Mouse (Mus musculus) lung, postnatal 0 days (tissue): ENCODE measurements around the gene Pdcd7. TPM values are rescaled to one million over a fixed set of nuclear protein-coding genes. Genes with fewer than 3 reads are reported as not detected.

Experiments used
- ATAC-seq: fragments of 200-750 bp; cut with Nextera tagmentation; 2 replicates; pipeline ENCODE4 v1.8.0; 2017; ENCODE audit warnings: moderate library complexity
- DNase-seq: peaks from one replicate; pipeline ENCODE4 v3.0.0-alpha.2; 2016; ENCODE audit warnings: low spot score
- H3K27ac ChIP-seq: fragments of 300-500 bp; sonication (generic); 2 replicates; pipeline ENCODE4 v1.5.1; 2014; ENCODE audit warnings: antibody characterized with exemption, mild to moderate bottlenecking, low read length, mixed read lengths
- H3K27me3 ChIP-seq: fragments of 300-500 bp; sonication (generic); replicated peaks from 2 replicates; pipeline ENCODE4 v1.6.1; 2014; ENCODE audit warnings: low read length, mixed read lengths; ENCODE audit not compliant: insufficient read depth
- H3K36me3 ChIP-seq: fragments of 300-500 bp; sonication (generic); 2 replicates; pipeline ENCODE4 v1.6.1; 2014; ENCODE audit warnings: low read length, mixed read lengths; ENCODE audit not compliant: insufficient read depth
- H3K4me1 ChIP-seq: fragments of 300-500 bp; sonication (generic); 2 replicates; pipeline ENCODE4 v1.6.1; 2014; ENCODE audit warnings: antibody characterized with exemption, low read depth, low read length, mixed read lengths; ENCODE audit not compliant: insufficient read depth
- H3K4me2 ChIP-seq: fragments of 300-500 bp; sonication (generic); replicated peaks from 2 replicates; pipeline ENCODE4 v1.6.1; 2014; ENCODE audit warnings: low read depth, mild to moderate bottlenecking, low read length, moderate library complexity, mixed read lengths
- H3K4me3 ChIP-seq: fragments of 300-500 bp; sonication (generic); 2 replicates; pipeline ENCODE4 v1.5.1; 2014; ENCODE audit warnings: low read depth, low read length
- H3K9ac ChIP-seq: fragments of 300-500 bp; sonication (generic); replicated peaks from 2 replicates; pipeline ENCODE4 v1.6.1; 2014; ENCODE audit warnings: low read depth, mild to moderate bottlenecking
- H3K9me3 ChIP-seq: fragments of 300-500 bp; sonication (generic); 2 replicates; pipeline ENCODE4 v1.6.1; 2016; ENCODE audit warnings: low read length, mixed read lengths
- CTCF ChIP-seq: IDR thresholded peaks from 2 replicates; pipeline ENCODE4 v1.5.1; 2016; ENCODE audit warnings: antibody characterized with exemption, mild to moderate bottlenecking
- EP300 ChIP-seq: IDR thresholded peaks from 2 replicates; pipeline ENCODE4 v1.6.1; 2016; ENCODE audit warnings: antibody characterized with exemption, mild to moderate bottlenecking, control low read depth
- WGBS: fragments of 180-500 bp; shearing (Covaris S2); extraction: QIAGEN DNeasy Blood & Tissue Kit; methylation state at CpG from one replicate; pipeline ENCODE4 v1.1.7; 2014; 5-methylcytosine and 5-hydroxymethylcytosine counted together
- polyA plus RNA-seq: library from polyadenylated mRNA; unstranded; fragments of >200 nt; fragmentation: Nextera tagmentation; extraction: Ambion mirVana; gene quantifications from 2 replicates; pipeline ENCODE4 v1.2.1, GENCODE M21; 2015

The Pdcd7 gene
- polyA plus RNA-seq, 1 experiment from 2014 or later: 8.6 TPM

GRCm38 (mm10) chr9:65363684-65364083 is 17.8 kb downstream of the Pdcd7 start:
- Histone ChIP-seq H3K9ac (no peak overlapping the region), H3K4me1 (no peaks in the 10 kb centered on the region), H3K4me2 (no peak overlapping the region), H3K4me3 (no peak overlapping the region), H3K27me3 (no peaks in the 10 kb centered on the region), H3K27ac (no peak overlapping the region), H3K9me3 (no peaks in the 10 kb centered on the region), H3K36me3 (peaks cover 25% of the 10 kb centered on the region)
- 27% methylated on average over 9 of the region's 9 CpGs for WGBS
- no peak for DNase-seq
- no peak for ATAC-seq
- TF ChIP-seq CTCF (no peak), EP300 (no peak)

DNA sequence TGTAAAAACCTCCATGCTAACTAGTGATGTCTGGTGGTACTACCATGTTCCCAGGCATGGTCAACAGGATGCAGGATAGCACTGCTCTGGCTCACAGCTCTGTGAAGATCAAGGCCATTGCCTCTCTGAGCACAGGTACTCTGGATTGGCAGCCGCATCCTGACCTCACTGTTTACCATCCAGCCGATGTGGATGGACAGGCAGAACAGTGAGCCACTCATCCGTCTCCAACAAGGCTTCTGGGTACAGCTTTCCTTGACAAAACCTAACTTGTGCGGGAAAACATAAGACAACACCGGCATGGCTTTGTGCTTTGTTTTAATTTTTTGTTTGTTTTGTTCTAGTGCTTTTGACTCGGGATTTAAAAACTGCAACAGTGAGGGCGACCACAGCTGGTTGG is 19.8 kb downstream of the Pdcd7 start:
- Histone ChIP-seq H3K4me1 (no peaks in the 10 kb centered on the region), H3K9ac (no peak overlapping the region), H3K4me2 (no peak overlapping the region), H3K4me3 (no peak overlapping the region), H3K9me3 (no peaks in the 10 kb centered on the region), H3K36me3 (peaks cover 9% of the 10 kb centered on the region; the same call in 1 of the 2 replicates), H3K27ac (no peak overlapping the region), H3K27me3 (no peaks in the 10 kb centered on the region)
- no peak for TF ChIP-seq EP300
- TF ChIP-seq CTCF: no peak
- ATAC-seq (no peak), DNase-seq (no peak)
- WGBS: 77% methylated on average over 7 of the region's 7 CpGs

- no peak overlapping the region for H3K4me3 ChIP-seq
- no peaks in the 10 kb centered on the region for H3K4me1 ChIP-seq
- no peaks in the 10 kb centered on the region for H3K27me3 ChIP-seq
- 76% methylated on average over 23 of the region's 24 CpGs for WGBS
- no peak overlapping the region for H3K9ac ChIP-seq
- ATAC-seq (no peak), DNase-seq (no peak)
- no peaks in the 10 kb centered on the region for H3K36me3 ChIP-seq
- H3K9me3 ChIP-seq: no peaks in the 10 kb centered on the region
- no peak overlapping the region for H3K4me2 ChIP-seq
- no peak overlapping the region for H3K27ac ChIP-seq
- TF ChIP-seq EP300 (no peak), CTCF (no peak)
These were observed 25.9 kb downstream of the Pdcd7 start for GRCm38 (mm10) chr9:65371756-65372155.

DNA sequence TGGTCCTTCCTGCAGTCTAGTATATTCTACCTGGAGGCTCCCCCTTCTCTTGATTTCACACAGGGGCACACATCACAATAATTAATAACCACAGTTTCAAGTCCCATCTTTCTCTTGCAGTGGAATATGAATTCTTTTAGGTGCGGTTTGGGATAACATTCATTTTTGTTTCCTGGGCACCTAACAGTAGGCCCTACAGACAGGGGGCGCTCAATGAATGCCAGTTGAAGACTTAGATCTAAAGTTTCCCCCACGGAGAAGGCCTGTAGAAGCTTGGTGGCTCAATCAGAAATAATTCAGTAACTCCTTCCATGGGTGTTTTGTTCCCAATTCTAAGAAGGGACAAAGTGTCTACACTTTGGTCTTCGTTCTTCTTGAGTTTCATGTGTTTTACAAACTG is 26.5 kb downstream of the Pdcd7 start:
- ATAC-seq (no peak), DNase-seq (peak; percentile 80)
- Histone ChIP-seq H3K9me3 (no peaks in the 10 kb centered on the region), H3K4me3 (no peak overlapping the region), H3K9ac (no peak overlapping the region), H3K27ac (no peak overlapping the region), H3K4me2 (no peak overlapping the region), H3K4me1 (no peaks in the 10 kb centered on the region), H3K27me3 (no peaks in the 10 kb centered on the region), H3K36me3 (no peaks in the 10 kb centered on the region)
- WGBS: 59% methylated on average over 4 of the region's 4 CpGs
- no peak for TF ChIP-seq EP300
- TF ChIP-seq CTCF: peak; percentile 78

DNA sequence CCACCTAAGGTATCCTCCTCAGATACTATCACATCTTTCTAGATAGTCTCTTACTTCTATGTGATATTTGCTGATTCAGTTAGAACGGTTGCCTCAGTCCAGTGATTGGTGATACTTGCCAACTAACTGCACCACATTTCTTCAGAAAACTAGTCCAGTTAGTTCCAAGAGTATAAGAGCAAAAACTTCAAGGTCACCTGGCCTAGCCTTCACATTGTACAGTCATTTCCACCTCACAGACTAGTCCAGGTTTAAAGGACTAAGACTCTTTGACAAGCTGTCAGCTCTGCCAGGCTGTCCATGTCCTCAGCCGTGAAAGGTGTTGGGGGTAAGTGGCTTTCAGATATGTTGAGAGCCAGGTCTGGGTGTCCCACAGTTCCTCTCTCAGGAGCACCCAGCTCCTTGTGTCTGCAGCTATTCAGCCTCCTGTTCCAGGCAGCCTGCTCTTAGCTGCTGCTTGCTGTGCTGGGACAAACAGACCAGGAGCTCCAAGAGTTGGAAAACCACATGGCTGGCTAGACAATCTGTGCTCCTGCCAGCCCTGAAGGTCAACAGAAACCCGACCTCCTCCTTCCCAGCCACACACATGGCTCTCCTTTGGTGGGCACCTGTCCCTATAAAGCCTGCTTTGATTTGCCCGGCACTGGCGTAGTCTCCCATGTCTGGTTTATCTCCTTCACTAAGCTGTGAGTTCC is 28.7 kb downstream of the Pdcd7 start:
- Histone ChIP-seq H3K36me3 (no peaks in the 10 kb centered on the region), H3K27ac (peak overlapping the region; percentile 51), H3K9me3 (no peaks in the 10 kb centered on the region), H3K4me1 (no peaks in the 10 kb centered on the region), H3K9ac (no peak overlapping the region), H3K27me3 (no peaks in the 10 kb centered on the region), H3K4me3 (no peak overlapping the region), H3K4me2 (no peak overlapping the region)
- DNase-seq (no peak), ATAC-seq (no peak)
- TF ChIP-seq EP300 (no peak), CTCF (no peak)
- WGBS: 76% methylated on average over 5 of the region's 5 CpGs

GRCm38 (mm10) chr9:65375163-65375934 is 29.4 kb downstream of the Pdcd7 start:
- ATAC-seq: peak; percentile 59
- peak; percentile 29 for TF ChIP-seq CTCF
- no peak for TF ChIP-seq EP300
- H3K4me2 ChIP-seq: no peak overlapping the region
- H3K4me1 ChIP-seq: no peaks in the 10 kb centered on the region
- no peaks in the 10 kb centered on the region for H3K27me3 ChIP-seq
- WGBS: 61% methylated on average over 9 of the region's 9 CpGs
- peak overlapping the region; percentile 51 for H3K27ac ChIP-seq
- no peak overlapping the region for H3K4me3 ChIP-seq
- peak; percentile 50 for DNase-seq
- no peak overlapping the region for H3K9ac ChIP-seq
- no peaks in the 10 kb centered on the region for H3K36me3 ChIP-seq
- no peaks in the 10 kb centered on the region for H3K9me3 ChIP-seq
